Mouse (Mus musculus) fibroblast of lung, adult 2 months (primary cell): ENCODE measurements around the gene Pde6b.

ENCODE experiments used
- DNase-seq: peaks from one replicate; pipeline ENCODE4 v3.0.0-alpha.2; 2011; ENCODE audit warnings: low read depth

The Pde6b gene

DNA sequence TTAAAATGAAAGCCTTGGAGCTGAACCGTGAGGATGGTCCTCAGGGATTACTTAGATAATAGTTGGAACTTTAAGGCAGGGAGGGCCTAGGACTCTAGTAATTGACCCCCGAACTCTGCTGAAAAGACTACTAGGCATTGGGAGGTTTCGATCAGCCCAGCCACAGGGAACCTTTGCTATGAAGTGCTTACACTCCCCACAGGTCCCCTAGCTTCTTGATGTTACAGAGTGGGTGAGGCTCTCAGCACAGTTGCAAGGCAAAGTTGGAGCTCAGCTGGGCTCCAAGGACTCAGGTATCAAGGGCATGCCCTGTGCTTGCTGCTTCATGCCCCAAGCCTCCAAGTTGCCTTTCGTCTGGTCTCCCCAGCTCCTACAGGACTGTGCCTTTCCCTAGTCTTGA lies 74.3 kb downstream of the Pde6b start:
- DNase-seq: no peak

GRCm38 (mm10) chr5:108465131-108465891 lies 77.1 kb downstream of the Pde6b start:
- DNase-seq: no peak

DNA sequence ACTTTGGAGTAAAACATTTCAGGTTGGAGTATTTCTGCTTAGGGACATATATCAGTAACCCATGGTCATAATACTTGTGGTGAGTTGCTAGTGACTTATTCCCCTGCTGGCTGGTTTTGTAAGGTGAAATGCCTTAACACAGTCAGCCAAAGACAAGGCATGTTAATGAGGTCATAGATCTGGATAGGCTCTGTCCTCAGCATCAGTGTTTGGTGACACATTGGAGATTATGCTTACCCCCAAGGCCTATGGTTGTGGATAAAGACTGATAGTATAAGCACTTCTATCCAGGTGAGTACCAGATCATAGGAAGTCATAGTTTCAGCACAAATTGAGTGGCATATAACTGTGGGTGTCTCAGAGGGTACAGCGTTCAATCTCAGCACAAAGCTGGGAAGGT lies 78.5 kb downstream of the Pde6b start:
- no peak for DNase-seq

DNA sequence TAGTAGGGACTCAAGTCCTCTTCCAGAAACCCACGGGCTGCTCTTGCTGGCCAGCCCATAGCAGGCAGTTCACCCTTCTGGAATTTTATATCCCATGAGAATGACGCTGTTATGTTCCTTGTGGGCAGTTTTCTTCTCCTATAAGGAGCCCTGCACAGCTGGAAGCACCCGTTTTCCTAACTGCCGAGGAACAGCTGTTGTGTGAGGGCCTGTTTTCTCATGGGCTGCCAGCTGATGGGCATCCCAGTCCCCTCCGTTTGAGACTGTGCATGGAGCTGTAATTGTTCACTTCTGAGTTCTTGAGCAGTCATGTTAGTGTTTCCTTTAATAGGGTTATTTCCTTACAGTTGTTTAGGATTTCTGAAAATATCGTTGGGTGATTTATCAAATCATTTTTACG lies 81.4 kb downstream of the Pde6b start:
- DNase-seq: no peak

DNA sequence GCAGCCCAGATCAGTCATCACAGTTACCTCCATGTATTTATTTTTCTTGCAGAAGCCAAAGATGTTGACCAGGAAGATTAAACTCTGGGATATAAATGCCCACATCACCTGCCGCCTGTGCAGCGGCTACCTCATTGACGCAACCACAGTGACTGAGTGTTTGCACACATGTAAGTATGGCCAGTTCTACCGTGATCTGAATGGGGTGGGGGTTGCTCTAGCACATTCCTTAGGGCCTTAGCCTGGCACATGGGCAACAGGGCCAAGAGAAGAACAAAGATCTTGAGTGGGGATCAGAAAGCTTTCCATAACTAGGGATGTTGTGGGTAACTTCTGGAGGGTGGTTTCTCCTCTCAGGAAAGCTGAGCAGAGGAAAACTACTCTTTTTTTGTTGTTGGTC lies 85.5 kb downstream of the Pde6b start:
- DNase-seq: no peak

DNA sequence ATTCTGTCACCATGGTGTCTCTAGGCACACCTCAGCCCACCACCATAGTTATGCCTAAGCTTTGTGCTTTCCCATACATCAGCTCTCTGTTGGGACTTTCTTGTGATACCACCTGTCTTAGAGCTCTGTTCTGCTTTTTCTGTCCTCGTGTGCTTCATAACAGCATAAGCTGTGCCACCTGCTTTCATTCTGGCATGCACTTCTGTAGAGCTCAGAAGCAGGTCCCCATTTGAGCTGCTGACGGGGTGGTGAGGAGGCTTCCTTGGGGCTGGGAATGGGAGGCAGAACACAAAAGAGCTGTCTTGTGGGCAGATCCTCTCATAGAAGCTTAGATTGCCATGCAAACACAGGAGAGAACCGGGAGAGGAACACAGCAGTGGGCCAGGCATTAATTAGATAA lies 87.8 kb downstream of the Pde6b start:
- DNase-seq: no peak
